Mouse (Mus musculus) heart, adult 2 months (tissue): Measurements from ENCODE around the gene Ttll2.
"Not testable (repeated sequence)": the region's sequence is repeated elsewhere in the genome, so short reads cannot be mapped to it uniquely, and the experiment has no call there.

Experiments used
- CTCF ChIP-seq: fragments of 200-600 bp; IDR thresholded peaks from 2 replicates; pipeline ENCODE4 v1.8.1; 2022; ENCODE audit warnings: antibody characterized with exemption, mild to moderate bottlenecking, moderate library complexity
- EP300 ChIP-seq: fragments of 200-500 bp; IDR thresholded peaks from 2 replicates; pipeline ENCODE4 v1.6.1; 2011; ENCODE audit warnings: low read depth, low read length, control low read depth; ENCODE audit not compliant: insufficient read depth
- POLR2A ChIP-seq: fragments of 200-500 bp; IDR thresholded peaks from 2 replicates; pipeline ENCODE4 v1.6.1; 2011; ENCODE audit warnings: mild to moderate bottlenecking, low read depth, low read length, control low read depth; ENCODE audit not compliant: insufficient read depth

DNA sequence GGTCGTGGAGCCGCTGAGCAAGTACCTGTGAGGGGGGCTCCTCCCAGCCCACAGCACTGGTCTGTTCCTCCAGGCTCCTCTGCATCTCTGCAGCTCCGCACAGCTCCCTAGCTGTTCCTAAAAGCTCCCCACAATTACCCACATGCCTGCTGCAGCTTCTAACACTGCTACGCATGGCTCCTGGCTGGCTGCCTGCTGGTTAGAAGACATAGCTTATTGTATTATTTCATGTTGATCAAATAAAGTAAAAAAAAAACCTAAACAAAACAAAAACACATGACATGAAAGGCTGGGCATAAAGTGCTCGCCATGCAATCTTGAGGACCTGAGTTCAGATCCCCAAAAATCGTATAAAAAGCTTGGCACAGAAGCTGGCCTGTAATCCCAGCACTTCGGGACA is 37.4 kb upstream of the Ttll2 start:
- TF ChIP-seq CTCF, POLR2A, EP300: not testable (repeated sequence)
